Mouse (Mus musculus) cerebellum, postnatal 10 days (tissue): ENCODE measurements around the gene Yipf3.

Source experiments
- DNase-seq, 2 experiments: peaks; one replicate each; pipeline ENCODE4 v3.0.0; 2021; ENCODE audit warnings: mixed read lengths in 2 of 2

The Yipf3 gene

GRCm38 (mm10) chr17:46247512-46248188 is at the start of gene Yipf3, which contains the start of gene Polr1c:
TSS of gene Yipf3 (plus strand) at chr17:46248080.
TSS of gene Polr1c (minus strand) at chr17:46248054.
- peak; percentile 97 to 98 for DNase-seq

- no peak for DNase-seq
These were observed 46.7 kb upstream of the Yipf3 start for GRCm38 (mm10) chr17:46201151-46201550.

DNA sequence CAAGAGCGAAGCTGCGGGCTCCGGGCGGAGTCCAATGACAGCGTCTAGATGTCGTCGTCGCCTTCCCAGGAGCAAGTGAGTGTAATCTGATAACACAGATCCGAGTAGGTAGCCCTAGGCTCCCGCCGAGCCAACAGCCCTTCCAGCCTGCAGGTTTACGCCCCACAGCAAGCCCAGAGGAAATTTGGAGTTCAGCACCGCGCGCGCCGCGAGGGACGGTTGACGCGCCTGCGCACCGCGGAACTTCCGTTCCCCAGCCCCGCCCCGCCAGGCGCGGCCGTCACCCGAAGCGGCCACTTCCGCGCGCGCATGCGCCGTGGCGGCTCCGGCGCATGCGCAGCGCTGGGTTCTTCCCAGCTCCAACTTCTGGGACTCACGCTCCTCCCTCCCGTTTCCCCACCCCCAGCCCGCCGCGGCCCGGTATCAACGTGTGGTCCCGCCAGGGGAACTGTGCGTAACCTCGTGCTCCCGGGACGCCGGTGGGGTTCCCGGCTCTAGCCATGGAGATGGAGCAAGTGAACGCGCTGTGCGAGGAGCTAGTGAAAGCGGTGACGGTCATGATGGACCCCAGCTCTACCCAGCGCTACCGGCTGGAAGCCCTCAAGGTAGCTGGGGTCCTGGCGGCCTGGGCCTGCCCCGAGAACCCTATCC is 45.3 kb upstream of the Yipf3 start, which contains the start of the genes Polh and Xpo5:
Polh (minus strand) TSS at position 225 of the 651 bp plus-strand sequence.
Xpo5 (plus strand) TSS at position 362 of the 651 bp plus-strand sequence.
- DNase-seq, result peak; percentile 96 to 97

DNA sequence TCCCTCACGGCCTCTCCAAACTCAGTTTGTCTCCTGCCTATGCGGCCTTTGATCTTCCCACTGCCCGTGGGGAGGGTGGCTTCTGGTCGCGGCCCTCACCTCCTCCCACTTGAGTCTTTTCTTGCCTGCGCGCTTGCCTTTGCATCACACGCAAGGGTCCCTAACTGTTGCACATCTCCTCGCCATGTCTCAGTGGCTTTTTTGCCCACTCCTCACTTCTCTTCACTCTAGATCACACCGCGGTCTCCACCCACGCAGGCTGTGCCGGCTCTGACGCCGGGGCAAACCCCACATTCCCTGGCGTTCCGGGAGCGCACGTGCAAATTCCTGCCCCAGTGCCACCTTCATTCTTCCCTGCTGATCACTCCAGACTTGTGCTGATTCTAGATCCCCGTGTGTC is 44.8 kb upstream of the Yipf3 start:
- DNase-seq, result no peak

GRCm38 (mm10) chr17:46206676-46207075 is 41.2 kb upstream of the Yipf3 start:
- no peak for DNase-seq

GRCm38 (mm10) chr17:46210550-46210949 is 37.3 kb upstream of the Yipf3 start:
- DNase-seq, result no peak

DNA sequence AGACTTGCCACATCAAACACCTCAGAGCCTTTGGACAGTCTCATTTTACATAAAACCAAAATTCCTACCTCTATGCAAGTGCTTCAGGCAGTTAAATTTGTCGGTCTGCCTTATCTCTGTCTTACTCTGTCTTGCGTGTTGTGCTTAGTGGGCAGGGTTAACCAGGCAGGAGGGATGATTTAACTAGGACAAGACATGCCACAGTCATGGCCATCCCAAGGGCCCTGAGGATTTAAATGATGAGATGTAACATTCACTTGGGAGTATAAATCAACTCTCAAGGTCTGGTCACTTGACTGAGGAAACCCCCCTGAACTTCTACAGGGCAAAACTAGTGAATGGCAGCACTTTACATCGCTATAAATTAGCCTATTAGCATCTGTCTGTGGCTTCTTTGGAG is 26.3 kb upstream of the Yipf3 start:
- DNase-seq, result no peak

DNA sequence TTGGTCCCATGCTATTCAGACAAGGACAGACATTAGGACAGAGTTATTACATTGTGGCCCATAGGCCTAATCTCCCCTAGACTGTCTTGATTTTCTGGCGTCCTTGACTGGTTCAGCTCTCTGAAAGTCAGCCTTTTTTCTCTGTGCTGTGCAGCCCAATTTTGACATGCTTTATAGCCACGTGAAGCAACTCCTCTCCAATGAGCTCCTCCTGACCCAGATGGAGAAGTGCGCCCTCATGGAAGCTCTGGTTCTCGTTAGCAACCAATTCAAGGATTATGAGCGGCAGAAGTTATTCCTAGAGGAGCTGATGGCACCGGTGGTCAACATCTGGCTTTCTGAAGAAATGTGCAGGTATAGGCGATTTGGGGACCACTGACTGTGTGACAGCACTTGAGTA is 20.3 kb upstream of the Yipf3 start:
- no peak for DNase-seq

DNA sequence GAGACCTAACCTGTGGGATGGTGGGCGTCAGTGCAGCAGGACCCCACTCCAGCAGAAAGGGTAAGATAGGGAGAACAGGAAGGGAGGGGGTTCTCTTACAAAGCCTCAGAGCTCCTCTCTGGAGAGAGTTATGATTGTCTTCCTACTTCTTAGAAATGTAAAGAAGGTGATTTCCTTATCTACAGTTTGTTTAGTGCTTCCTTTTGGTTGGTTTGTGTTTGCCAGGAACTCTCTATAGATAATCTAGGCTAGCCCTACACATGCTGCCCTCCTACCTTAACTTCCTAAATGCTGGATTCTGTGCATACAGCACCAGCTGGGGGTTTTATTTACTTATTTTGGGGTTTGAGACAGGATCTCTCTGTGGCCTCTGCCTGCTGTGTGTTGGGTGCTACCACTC is 11.8 kb upstream of the Yipf3 start:
- DNase-seq, result no peak

GRCm38 (mm10) chr17:46237079-46237478 is 10.8 kb upstream of the Yipf3 start:
- no peak for DNase-seq

- peak in 1 of 2 experiments; percentile 2 for DNase-seq
These were observed 10.4 kb upstream of the Yipf3 start for GRCm38 (mm10) chr17:46237480-46237879.

DNA sequence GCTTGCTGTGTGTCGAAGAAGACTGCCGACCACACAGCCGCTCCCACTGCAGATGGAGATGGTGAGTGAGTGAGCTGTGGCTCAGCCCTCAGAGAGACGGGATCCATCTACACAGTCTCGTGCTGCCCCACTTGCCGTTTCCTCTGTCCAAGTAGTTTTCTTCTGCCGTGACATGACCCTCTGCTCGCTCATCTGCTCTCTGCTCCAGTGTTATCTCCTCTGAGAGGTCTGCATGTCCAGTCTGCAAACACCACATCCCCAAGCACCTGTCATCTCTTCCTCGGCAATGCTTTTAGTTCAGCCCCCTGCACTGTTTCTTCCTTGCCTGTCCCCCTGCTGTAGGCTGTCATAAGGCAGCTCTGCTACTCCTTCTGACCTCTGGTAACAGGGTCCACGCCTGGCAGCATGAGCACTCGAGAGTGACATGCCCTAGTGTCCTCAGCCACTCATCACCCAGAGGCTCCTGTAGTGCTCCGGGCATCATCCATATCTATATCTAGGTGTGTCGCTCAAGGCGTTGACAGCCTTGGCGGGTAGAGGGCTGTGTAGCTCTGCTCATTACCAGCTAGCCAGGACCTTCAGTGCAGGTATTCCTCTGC is 8.3 kb upstream of the Yipf3 start:
- no peak for DNase-seq

GRCm38 (mm10) chr17:46241471-46241870 is 6.4 kb upstream of the Yipf3 start:
- DNase-seq, result no peak

- DNase-seq, result peak in 1 of 2 experiments; percentile 2
These were observed 5.6 kb upstream of the Yipf3 start for GRCm38 (mm10) chr17:46242274-46242673.

DNA sequence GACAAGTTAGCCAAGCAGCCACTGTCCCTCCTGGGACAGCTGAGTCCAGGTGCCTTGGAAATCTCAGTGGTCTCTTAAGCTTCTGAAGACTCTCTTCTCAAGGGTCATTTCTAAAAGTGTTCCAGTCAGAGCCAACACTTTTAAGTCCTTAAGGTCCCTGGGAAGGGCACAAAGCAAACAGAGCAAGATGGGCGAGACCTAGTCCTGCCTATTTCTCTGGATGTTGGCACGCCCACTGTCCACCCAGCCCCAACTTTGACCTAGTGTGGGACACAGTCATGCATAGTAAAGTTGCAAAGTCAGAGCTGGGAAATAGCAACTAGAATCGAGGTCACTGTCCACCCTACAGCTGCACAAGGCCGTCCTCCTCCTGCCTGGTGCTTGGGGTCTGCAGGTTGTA is 4.9 kb upstream of the Yipf3 start:
- peak in 1 of 2 experiments; percentile 1 for DNase-seq

- DNase-seq, result no peak
These were observed 4.3 kb upstream of the Yipf3 start for GRCm38 (mm10) chr17:46243624-46244023.

DNA sequence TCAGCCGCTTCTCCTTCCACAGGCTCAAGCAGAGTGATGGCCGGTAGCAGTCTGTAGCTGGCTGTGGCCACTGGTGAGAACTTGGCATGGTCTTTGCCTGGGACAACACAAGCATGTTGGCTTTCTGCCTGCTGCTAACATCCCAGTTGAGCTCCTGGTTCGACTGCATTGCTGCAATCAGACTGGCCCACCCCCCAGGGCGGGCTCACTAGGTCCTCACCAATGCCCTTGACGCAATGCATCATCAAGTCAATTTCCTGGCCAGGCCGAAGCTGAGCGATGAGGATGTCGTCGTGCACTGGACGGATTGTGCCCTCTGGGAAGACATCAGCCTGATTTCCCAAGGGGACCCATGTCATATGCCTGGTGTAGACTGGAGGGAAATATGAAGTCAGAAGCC is 3.3 kb upstream of the Yipf3 start:
- DNase-seq, result peak in 1 of 2 experiments; percentile 33

- DNase-seq, result no peak
These were observed 276 bp downstream of the Yipf3 start for GRCm38 (mm10) chr17:46248189-46248522.

- no peak for DNase-seq
These were observed 3.3 kb downstream of the Yipf3 start for GRCm38 (mm10) chr17:46251174-46251573.

DNA sequence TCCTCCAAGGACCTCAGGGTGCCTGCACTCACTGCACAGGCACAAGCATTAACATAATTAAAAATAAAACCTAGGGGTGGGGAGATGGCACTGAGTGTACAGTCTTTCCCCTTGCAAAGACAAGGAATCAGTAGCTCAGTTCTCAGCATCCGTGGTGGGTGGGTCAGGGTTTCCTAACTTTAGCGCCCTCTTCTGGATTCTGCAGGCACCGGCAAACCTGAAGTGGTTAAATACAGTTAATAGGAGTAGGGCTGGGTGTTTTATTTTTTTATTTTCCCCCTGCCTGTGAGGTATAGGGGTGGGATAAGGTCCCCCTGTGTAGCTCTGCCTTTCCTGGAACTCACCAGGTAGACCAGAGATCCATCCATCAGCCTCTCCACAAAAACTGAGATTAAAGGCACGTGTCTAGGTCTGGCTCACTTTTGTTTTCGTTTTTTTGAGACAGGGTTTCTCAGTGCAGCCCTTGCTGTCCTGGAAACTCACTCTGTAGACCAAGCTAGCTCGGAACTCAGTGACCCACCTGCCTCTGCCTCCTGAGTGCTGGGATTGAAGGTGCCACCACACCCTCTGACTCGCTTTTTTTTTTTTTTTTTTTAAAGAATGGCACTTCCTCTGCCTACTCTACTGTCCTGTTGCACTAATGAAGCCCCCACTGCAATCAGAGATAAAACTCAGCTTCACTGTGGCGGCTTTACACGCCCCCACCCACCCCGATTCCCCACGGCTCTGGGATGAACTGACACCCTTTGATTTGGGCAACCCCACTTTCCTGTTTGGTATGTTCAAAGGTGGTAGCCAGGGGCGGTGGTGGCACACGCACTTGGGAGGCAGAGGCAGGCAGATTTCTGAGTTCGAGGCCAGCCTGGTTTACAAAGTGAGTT is 4.9 kb downstream of the Yipf3 start:
- peak; percentile 64 to 76 for DNase-seq

GRCm38 (mm10) chr17:46253452-46254084 is 5.7 kb downstream of the Yipf3 start, which contains the start of gene Lrrc73:
TSS of gene Lrrc73 (plus strand) at chr17:46253531.
- DNase-seq, result peak; percentile 98 to 99

DNA sequence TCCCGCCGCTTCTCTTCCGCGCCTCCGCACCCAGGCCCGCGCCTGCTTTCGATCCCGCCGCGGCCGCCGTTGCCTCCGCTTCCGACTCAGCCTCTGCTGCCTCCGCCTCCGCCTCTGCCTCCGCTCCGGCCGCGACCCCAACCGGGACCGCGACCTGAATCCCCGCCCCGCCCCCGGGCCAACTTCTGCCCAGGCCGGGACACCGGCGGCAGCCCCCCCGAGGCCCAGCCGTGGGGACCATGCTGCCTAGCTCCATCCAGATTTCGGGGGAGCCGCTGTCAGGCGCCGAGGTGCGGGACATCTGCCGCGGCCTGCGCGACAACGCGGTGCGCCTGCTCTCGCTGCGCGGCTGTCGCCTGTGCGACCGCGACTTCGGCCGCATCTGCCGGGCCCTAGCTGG is 6.2 kb downstream of the Yipf3 start:
- DNase-seq, result peak; percentile 66 to 69
